Mouse (Mus musculus): ENCODE measurements around the gene Dlx3. TPM values are rescaled to one million over a fixed set of nuclear protein-coding genes. Genes with fewer than 3 reads are reported as not detected.

The Dlx3 gene
- polyA plus RNA-seq, 1 experiment: not detected

DNA sequence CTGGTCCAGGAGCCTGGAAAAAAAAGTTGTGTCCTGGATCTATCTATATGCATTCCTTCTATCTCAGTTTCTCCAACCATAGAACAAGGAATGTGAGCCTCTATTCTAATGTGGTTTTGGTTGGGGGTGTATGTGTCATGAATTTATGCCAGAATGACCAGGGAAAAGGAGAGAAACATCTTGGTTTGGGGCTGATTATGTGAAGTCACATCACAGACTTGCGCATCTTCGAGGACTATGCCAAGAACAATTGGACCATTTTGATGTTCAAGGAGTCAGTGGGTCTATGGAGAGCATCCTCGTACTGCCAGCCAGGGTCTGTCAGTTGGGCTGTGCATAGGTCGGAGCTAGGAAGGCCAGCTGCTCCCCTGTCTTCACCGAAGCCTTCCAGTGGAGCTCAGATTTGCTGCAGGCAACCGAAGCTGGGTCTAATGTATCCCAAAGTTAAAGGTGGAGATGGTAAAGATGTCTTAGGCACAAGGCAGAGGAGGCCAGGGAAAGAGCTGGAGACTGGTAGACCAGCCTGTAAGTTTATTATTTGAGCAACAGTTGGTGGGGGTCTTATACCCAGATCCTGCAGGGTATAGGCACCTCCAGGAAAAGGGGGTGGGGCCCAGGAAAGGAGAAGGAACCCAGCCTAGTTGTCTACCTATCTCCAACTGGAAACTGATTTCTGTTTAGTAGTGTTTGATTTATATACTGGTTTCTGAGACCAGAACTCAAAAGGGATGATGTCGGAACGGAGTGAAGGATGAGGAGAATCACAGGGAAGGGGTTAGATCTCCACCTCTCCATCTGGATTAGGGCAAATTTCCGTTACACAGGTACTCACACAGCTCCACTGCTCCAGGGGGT lies 24.4 kb downstream of the Dlx3 start:
- Histone ChIP-seq H3K4me1 (ENCODE audit: control insufficient read depth, insufficient read depth, insufficient read length) (no peaks in the 10 kb centered on the region; the same call in 1 of the 2 replicates), H3K36me3 (ENCODE audit: control insufficient read depth, insufficient read depth, low read length) (no peaks in the 10 kb centered on the region), H3K27ac (ENCODE audit: insufficient read depth, low read length) (no peak overlapping the region), H3K27me3 (ENCODE audit: control insufficient read depth, insufficient read depth, low read length) (peaks cover 35% of the 10 kb centered on the region), H3K4me3 (ENCODE audit: extremely low read depth, insufficient read depth, insufficient read length) (0 out of 2 replicates have a peak overlapping the region, but pooled peaks have one; percentile 35)
- DNase-seq (ENCODE audit: low read depth in 1 of 2, low spot score in 2 of 2): no peak
- WGBS: 20% methylated on average over 9 of the region's 9 CpGs
- TF ChIP-seq CTCF (IDR thresholded peaks at IDR 0.05; ENCODE audit: extremely low read depth, insufficient read depth, insufficient read length, insufficient replicate concordance) (no peak), POLR2A (IDR thresholded peaks at IDR 0.05; ENCODE audit: low read depth, low read length) (no peak)

DNA sequence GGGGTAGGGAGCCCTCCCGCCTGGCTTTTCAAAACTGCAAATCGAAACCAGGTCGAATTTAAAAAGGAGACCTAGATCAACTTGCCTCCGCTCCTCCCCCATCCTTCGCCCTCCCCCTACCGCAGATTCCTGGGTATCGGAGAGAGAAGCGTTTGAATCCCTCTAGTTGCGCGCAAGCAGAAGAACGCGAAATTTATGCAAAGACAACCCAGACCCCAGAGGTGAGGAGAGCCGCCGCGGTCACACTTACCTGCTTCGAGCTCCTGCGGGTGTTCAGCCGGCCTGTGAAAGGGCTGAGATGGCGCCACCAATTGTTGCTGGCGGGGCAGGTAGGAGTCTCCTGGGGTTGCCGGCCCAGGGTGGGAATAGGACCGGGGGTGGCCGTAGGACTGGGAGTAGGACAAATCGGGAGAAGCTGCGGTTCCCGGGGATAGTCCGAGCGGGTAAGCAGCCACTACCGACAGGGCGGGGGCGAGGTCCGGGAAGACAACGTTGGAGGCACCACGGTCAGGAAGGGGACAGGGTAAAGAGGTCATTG lies 25.1 kb downstream of the Dlx3 start:
- Histone ChIP-seq H3K4me3 (ENCODE audit: extremely low read depth, insufficient read depth, insufficient read length) (peak overlapping the region; percentile 35; the same call in 1 of the 2 replicates), H3K36me3 (ENCODE audit: control insufficient read depth, insufficient read depth, low read length) (no peaks in the 10 kb centered on the region), H3K4me1 (ENCODE audit: control insufficient read depth, insufficient read depth, insufficient read length) (no peaks in the 10 kb centered on the region; the same call in 1 of the 2 replicates), H3K27ac (ENCODE audit: insufficient read depth, low read length) (no peak overlapping the region), H3K27me3 (ENCODE audit: control insufficient read depth, insufficient read depth, low read length) (peaks cover 40% of the 10 kb centered on the region)
- no peak for DNase-seq (ENCODE audit: low read depth in 1 of 2, low spot score in 2 of 2)
- TF ChIP-seq CTCF (IDR thresholded peaks at IDR 0.05; ENCODE audit: extremely low read depth, insufficient read depth, insufficient read length, insufficient replicate concordance): no peak
- WGBS: 2% methylated on average over 34 of the region's 34 CpGs

DNA sequence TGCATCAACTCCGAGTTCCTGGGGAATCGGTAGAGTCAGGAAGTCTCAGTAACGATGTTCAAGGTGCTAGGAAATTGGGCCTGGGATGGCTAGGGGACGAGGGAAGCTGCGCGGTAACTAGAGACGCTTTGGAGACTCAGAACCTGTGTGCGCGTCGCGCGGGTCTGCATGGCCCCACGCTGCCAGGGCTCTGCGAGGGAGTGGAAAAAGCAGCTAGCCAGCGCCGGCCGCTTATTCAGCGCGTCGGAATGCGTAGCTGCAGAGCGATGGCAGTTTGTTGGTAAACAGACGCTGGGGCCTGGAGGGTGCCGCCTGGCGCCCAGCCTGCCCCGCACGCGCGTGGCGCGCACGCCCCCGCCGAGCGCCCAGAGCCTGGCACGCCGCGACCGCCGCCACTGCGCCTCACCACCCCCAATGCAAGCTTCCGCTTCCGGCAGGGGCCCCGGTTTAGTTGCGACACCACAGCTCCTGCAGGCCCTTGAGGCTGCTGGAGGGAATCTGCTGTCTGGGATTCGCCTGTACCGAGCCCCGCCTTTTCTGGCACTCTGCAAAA lies 26.0 kb downstream of the Dlx3 start, which contains the start of gene Dlx4:
TSS of gene Dlx4 (minus strand) at position 413 of the 553 bp plus-strand sequence.
- WGBS: under 1% methylated on average over 48 of the region's 48 CpGs
- no peaks in the 10 kb centered on the region; the same call in 1 of the 2 replicates for H3K4me1 ChIP-seq (ENCODE audit: control insufficient read depth, insufficient read depth, insufficient read length)
- H3K27me3 ChIP-seq (ENCODE audit: control insufficient read depth, insufficient read depth, low read length): peaks cover 45% of the 10 kb centered on the region
- DNase-seq (ENCODE audit: low read depth in 1 of 2, low spot score in 2 of 2): no peak
- H3K27ac ChIP-seq (ENCODE audit: insufficient read depth, low read length): no peak within 1 kb of the TSS
- TF ChIP-seq POLR2A (IDR thresholded peaks at IDR 0.05; ENCODE audit: low read depth, low read length) (no peak), CTCF (IDR thresholded peaks at IDR 0.05; ENCODE audit: extremely low read depth, insufficient read depth, insufficient read length, insufficient replicate concordance) (no peak)
- no peaks in the 10 kb centered on the region for H3K36me3 ChIP-seq (ENCODE audit: control insufficient read depth, insufficient read depth, low read length)
- H3K4me3 ChIP-seq (ENCODE audit: extremely low read depth, insufficient read depth, insufficient read length): peak within 1 kb of the TSS; percentile 35

DNA sequence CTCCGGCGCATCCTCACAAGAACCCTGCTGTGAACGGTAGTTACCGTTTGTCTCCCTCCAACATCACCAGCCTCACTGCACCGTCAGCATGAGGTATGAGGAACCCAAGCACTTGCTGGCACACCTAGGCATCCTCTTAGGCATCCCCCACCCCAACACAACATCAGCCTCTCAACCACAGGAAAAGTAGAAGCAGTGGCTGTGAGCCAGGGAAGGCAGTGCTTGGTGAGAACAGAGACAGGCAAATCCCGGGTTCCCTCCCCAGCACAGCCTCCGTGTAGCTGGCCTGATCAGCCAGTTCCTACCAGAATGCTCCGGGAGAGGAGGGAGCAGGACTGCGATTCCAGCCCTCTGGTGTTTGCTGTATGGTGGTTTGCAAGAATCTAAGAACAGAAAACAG lies 28.8 kb downstream of the Dlx3 start:
- WGBS: 15% methylated on average over 9 of the region's 9 CpGs
- no peak for TF ChIP-seq CTCF (IDR thresholded peaks at IDR 0.05; ENCODE audit: extremely low read depth, insufficient read depth, insufficient read length, insufficient replicate concordance)
- TF ChIP-seq POLR2A (IDR thresholded peaks at IDR 0.05; ENCODE audit: low read depth, low read length): no peak
- DNase-seq (ENCODE audit: low read depth in 1 of 2, low spot score in 2 of 2): no peak
- Histone ChIP-seq H3K4me1 (ENCODE audit: control insufficient read depth, insufficient read depth, insufficient read length) (no peaks in the 10 kb centered on the region; the same call in 1 of the 2 replicates), H3K36me3 (ENCODE audit: control insufficient read depth, insufficient read depth, low read length) (no peaks in the 10 kb centered on the region), H3K27ac (ENCODE audit: insufficient read depth, low read length) (no peak overlapping the region), H3K4me3 (ENCODE audit: extremely low read depth, insufficient read depth, insufficient read length) (no peak overlapping the region), H3K27me3 (ENCODE audit: control insufficient read depth, insufficient read depth, low read length) (peaks cover 32% of the 10 kb centered on the region)

DNA sequence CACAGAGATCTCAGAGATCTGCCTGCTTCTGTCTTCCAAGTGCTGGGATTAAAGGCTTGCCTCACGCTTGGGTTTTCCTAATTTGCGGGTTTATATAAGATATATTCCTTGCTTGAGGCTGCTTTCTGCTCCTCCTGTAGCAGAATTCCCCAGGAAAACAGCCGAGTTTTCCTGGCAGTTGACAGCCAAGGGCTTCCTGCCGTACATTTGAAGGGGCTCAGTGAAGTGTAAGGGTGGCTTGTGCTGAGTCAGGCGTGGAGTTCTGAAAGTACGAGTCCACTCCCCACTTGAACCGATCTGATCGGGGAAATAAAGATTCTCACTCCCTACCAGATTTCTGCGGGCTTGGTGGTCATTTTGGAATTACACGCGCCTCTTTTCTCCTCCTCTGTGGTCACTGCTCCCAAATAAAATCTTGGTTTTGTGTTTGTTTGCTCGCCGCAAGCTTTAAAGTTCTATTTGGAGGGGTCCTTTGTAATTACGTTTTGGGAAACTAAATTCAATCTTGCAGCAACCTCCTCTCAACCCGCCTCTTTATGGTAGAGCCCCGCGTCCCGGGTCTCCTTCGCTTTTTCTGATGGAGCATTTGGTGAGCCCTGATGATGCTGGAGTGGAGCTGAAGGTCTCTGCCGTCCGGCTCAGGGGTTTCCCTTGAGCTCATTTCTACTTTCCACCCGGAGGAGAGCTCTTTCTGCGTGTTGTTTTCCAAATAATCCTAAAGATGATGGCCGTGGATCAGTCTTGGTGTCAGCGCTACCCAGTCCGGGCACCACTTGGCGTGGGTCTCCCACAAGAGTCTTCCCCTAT lies 29.7 kb downstream of the Dlx3 start:
- DNase-seq (ENCODE audit: low read depth in 1 of 2, low spot score in 2 of 2): no peak
- Histone ChIP-seq H3K36me3 (ENCODE audit: control insufficient read depth, insufficient read depth, low read length) (no peaks in the 10 kb centered on the region), H3K27me3 (ENCODE audit: control insufficient read depth, insufficient read depth, low read length) (peaks cover 29% of the 10 kb centered on the region), H3K4me1 (ENCODE audit: control insufficient read depth, insufficient read depth, insufficient read length) (no peaks in the 10 kb centered on the region; the same call in 1 of the 2 replicates), H3K27ac (ENCODE audit: insufficient read depth, low read length) (no peak overlapping the region), H3K4me3 (ENCODE audit: extremely low read depth, insufficient read depth, insufficient read length) (no peak overlapping the region)
- TF ChIP-seq CTCF (IDR thresholded peaks at IDR 0.05; ENCODE audit: extremely low read depth, insufficient read depth, insufficient read length, insufficient replicate concordance) (no peak), POLR2A (IDR thresholded peaks at IDR 0.05; ENCODE audit: low read depth, low read length) (no peak)
- 7% methylated on average over 27 of the region's 27 CpGs for WGBS

DNA sequence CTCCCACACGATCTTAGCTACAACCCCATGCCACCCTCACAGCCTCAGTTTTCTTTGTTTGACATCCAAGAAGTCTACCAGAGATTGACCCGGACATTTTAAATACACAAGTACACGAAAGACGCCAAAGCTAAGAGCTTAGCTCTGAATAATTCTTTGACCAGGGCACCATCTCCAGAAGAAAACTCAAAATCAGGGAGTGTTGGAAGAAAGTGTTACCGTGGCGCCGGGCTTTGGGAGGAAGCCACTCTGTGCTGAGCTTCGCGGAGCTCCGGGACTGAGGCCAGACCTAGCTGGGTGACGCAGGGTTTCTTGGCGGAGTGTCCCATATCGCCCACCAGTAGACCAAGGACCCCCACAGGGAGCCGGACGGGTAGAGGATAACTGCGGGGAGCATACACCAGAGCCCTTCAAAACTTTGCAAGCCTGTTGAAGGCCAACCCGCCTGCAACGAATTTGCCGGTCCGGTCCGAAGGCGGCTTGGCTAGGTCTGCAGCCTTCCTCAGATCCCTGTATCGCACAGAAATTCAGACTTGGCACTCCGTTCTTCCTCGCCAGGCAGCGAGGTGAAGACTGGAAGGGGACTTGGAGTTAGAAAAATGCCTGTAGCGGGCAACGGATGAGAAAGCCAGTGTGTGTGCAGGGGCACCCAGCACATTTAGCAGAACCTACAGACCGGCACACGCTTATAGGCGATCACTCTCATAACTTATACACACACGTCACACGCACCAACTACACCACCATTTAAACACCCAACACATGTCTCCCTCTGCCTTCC lies 30.5 kb downstream of the Dlx3 start:
- no peak overlapping the region for H3K4me3 ChIP-seq (ENCODE audit: extremely low read depth, insufficient read depth, insufficient read length)
- H3K4me1 ChIP-seq (ENCODE audit: control insufficient read depth, insufficient read depth, insufficient read length): no peaks in the 10 kb centered on the region
- 5% methylated on average over 33 of the region's 33 CpGs for WGBS
- no peak overlapping the region for H3K27ac ChIP-seq (ENCODE audit: insufficient read depth, low read length)
- TF ChIP-seq CTCF (IDR thresholded peaks at IDR 0.05; ENCODE audit: extremely low read depth, insufficient read depth, insufficient read length, insufficient replicate concordance) (no peak), POLR2A (IDR thresholded peaks at IDR 0.05; ENCODE audit: low read depth, low read length) (no peak)
- no peaks in the 10 kb centered on the region for H3K36me3 ChIP-seq (ENCODE audit: control insufficient read depth, insufficient read depth, low read length)
- DNase-seq (ENCODE audit: low read depth in 1 of 2, low spot score in 2 of 2): no peak
- H3K27me3 ChIP-seq (ENCODE audit: control insufficient read depth, insufficient read depth, low read length): peaks cover 24% of the 10 kb centered on the region
